Mouse (Mus musculus): ENCODE measurements around the gene Maip1. TPM values are rescaled to one million over a fixed set of nuclear protein-coding genes. Genes with fewer than 3 reads are reported as not detected.

Maip1 gene
- 19.6 and 20.1 TPM in 2 replicates for polyA plus RNA-seq (2014; fragmentation: Nextera tagmentation; extraction: Ambion mirVana)

- Histone ChIP-seq H3K4me3 (ENCODE audit: low read depth, low read length) (peak within 1 kb of the TSS; percentile 59), H3K4me2 (peak within 1 kb of the TSS; percentile 78), H3K27ac (ENCODE audit: low read depth, low read length) (peak within 1 kb of the TSS; percentile 78), H3K9ac (ENCODE audit: low read length) (peak within 1 kb of the TSS; percentile 77), H3K9me3 (ENCODE audit: control insufficient read depth, low read length) (no peaks in the 10 kb centered on the region), H3K36me3 (ENCODE audit: control insufficient read depth, insufficient read depth, low read length) (no peaks in the 10 kb centered on the region), H3K27me3 (ENCODE audit: control insufficient read depth, insufficient read depth, low read length) (no peaks in the 10 kb centered on the region), H3K4me1 (ENCODE audit: control insufficient read depth, insufficient read depth, low read length) (peaks cover 18% of the 10 kb centered on the region; the same call in 1 of the 2 replicates)
- under 1% methylated on average over 71 of the region's 72 CpGs for WGBS
- DNase-seq (ENCODE audit: low spot score, missing footprints) = peak; percentile 98
- ATAC-seq (ENCODE audit: low FRiP score) = peak; percentile 95
Observed at GRCm38 (mm10) chr1:57406187-57407151, at the start of gene Maip1, which contains the start of gene Tyw5. TSS of gene Maip1 (plus strand) at chr1:57406328. TSS of gene Tyw5 (minus strand) at chr1:57407101.

- Histone ChIP-seq H3K27me3 (ENCODE audit: control insufficient read depth, insufficient read depth, low read length) (no peaks in the 10 kb centered on the region), H3K36me3 (ENCODE audit: control insufficient read depth, insufficient read depth, low read length) (no peaks in the 10 kb centered on the region), H3K9me3 (ENCODE audit: control insufficient read depth, low read length) (no peaks in the 10 kb centered on the region), H3K4me1 (ENCODE audit: control insufficient read depth, insufficient read depth, low read length) (no peaks in the 10 kb centered on the region), H3K4me2 (no peak overlapping the region), H3K4me3 (ENCODE audit: low read depth, low read length) (no peak overlapping the region), H3K27ac (ENCODE audit: low read depth, low read length) (no peak overlapping the region), H3K9ac (ENCODE audit: low read length) (no peak overlapping the region)
- ATAC-seq (ENCODE audit: low FRiP score) = no peak
- 75% methylated on average over 5 of the region's 5 CpGs for WGBS
- no peak for DNase-seq (ENCODE audit: low spot score, missing footprints)
Observed at GRCm38 (mm10) chr1:57358546-57358945, 47.6 kb upstream of the Maip1 start.

- ATAC-seq (ENCODE audit: low FRiP score) = no peak
- H3K9ac ChIP-seq (ENCODE audit: low read length) = no peak overlapping the region
- no peak overlapping the region for H3K4me2 ChIP-seq
- H3K27ac ChIP-seq (ENCODE audit: low read depth, low read length) = no peak overlapping the region
- no peak for DNase-seq (ENCODE audit: low spot score, missing footprints)
- no peaks in the 10 kb centered on the region for H3K4me1 ChIP-seq (ENCODE audit: control insufficient read depth, insufficient read depth, low read length)
- no peaks in the 10 kb centered on the region for H3K9me3 ChIP-seq (ENCODE audit: control insufficient read depth, low read length)
- no peak overlapping the region for H3K4me3 ChIP-seq (ENCODE audit: low read depth, low read length)
- 92% methylated on average over 3 of the region's 3 CpGs for WGBS
- no peaks in the 10 kb centered on the region for H3K27me3 ChIP-seq (ENCODE audit: control insufficient read depth, insufficient read depth, low read length)
- no peaks in the 10 kb centered on the region for H3K36me3 ChIP-seq (ENCODE audit: control insufficient read depth, insufficient read depth, low read length)
Observed at GRCm38 (mm10) chr1:57367446-57367845, 38.7 kb upstream of the Maip1 start.

GRCm38 (mm10) chr1:57369111-57369510 lies 37.0 kb upstream of the Maip1 start:
- Histone ChIP-seq H3K4me1 (ENCODE audit: control insufficient read depth, insufficient read depth, low read length) (no peaks in the 10 kb centered on the region), H3K27me3 (ENCODE audit: control insufficient read depth, insufficient read depth, low read length) (no peaks in the 10 kb centered on the region), H3K4me2 (no peak overlapping the region), H3K9ac (ENCODE audit: low read length) (no peak overlapping the region), H3K36me3 (ENCODE audit: control insufficient read depth, insufficient read depth, low read length) (no peaks in the 10 kb centered on the region), H3K4me3 (ENCODE audit: low read depth, low read length) (no peak overlapping the region), H3K27ac (ENCODE audit: low read depth, low read length) (no peak overlapping the region), H3K9me3 (ENCODE audit: control insufficient read depth, low read length) (no peaks in the 10 kb centered on the region)
- no peak for ATAC-seq (ENCODE audit: low FRiP score)
- 89% methylated on average over 4 of the region's 4 CpGs for WGBS
- no peak for DNase-seq (ENCODE audit: low spot score, missing footprints)

- no peak overlapping the region for H3K4me2 ChIP-seq
- no peaks in the 10 kb centered on the region for H3K27me3 ChIP-seq (ENCODE audit: control insufficient read depth, insufficient read depth, low read length)
- H3K9me3 ChIP-seq (ENCODE audit: control insufficient read depth, low read length) = no peaks in the 10 kb centered on the region
- H3K27ac ChIP-seq (ENCODE audit: low read depth, low read length) = no peak overlapping the region
- no peak overlapping the region for H3K9ac ChIP-seq (ENCODE audit: low read length)
- no peaks in the 10 kb centered on the region for H3K4me1 ChIP-seq (ENCODE audit: control insufficient read depth, insufficient read depth, low read length)
- WGBS = 81% methylated on average over 4 of the region's 4 CpGs
- DNase-seq (ENCODE audit: low spot score, missing footprints) (no peak), ATAC-seq (ENCODE audit: low FRiP score) (no peak)
- H3K36me3 ChIP-seq (ENCODE audit: control insufficient read depth, insufficient read depth, low read length) = no peaks in the 10 kb centered on the region
- H3K4me3 ChIP-seq (ENCODE audit: low read depth, low read length) = no peak overlapping the region
Observed at GRCm38 (mm10) chr1:57370451-57370850, 35.7 kb upstream of the Maip1 start.

GRCm38 (mm10) chr1:57375276-57375675 lies 30.9 kb upstream of the Maip1 start:
- Histone ChIP-seq H3K4me1 (ENCODE audit: control insufficient read depth, insufficient read depth, low read length) (peaks cover 8% of the 10 kb centered on the region; the same call in 1 of the 2 replicates), H3K4me2 (no peak overlapping the region), H3K4me3 (ENCODE audit: low read depth, low read length) (no peak overlapping the region), H3K27ac (ENCODE audit: low read depth, low read length) (no peak overlapping the region), H3K9ac (ENCODE audit: low read length) (no peak overlapping the region), H3K27me3 (ENCODE audit: control insufficient read depth, insufficient read depth, low read length) (no peaks in the 10 kb centered on the region), H3K36me3 (ENCODE audit: control insufficient read depth, insufficient read depth, low read length) (no peaks in the 10 kb centered on the region), H3K9me3 (ENCODE audit: control insufficient read depth, low read length) (no peaks in the 10 kb centered on the region)
- 92% methylated on average over 2 of the region's 2 CpGs for WGBS
- DNase-seq (ENCODE audit: low spot score, missing footprints) (no peak), ATAC-seq (ENCODE audit: low FRiP score) (no peak)

- H3K9me3 ChIP-seq (ENCODE audit: control insufficient read depth, low read length) = no peaks in the 10 kb centered on the region
- H3K27me3 ChIP-seq (ENCODE audit: control insufficient read depth, insufficient read depth, low read length) = no peaks in the 10 kb centered on the region
- H3K4me3 ChIP-seq (ENCODE audit: low read depth, low read length) = peak overlapping the region; percentile 86; the same call in 1 of the 2 replicates
- peak overlapping the region; percentile 88; the same call in 1 of the 2 replicates for H3K9ac ChIP-seq (ENCODE audit: low read length)
- 71% methylated on average over 6 of the region's 6 CpGs for WGBS
- H3K4me1 ChIP-seq (ENCODE audit: control insufficient read depth, insufficient read depth, low read length) = peaks cover 8% of the 10 kb centered on the region; the same call in 1 of the 2 replicates
- peak overlapping the region; percentile 47 for H3K4me2 ChIP-seq
- DNase-seq (ENCODE audit: low spot score, missing footprints) = no peak
- no peak overlapping the region for H3K27ac ChIP-seq (ENCODE audit: low read depth, low read length)
- H3K36me3 ChIP-seq (ENCODE audit: control insufficient read depth, insufficient read depth, low read length) = no peaks in the 10 kb centered on the region
- no peak for ATAC-seq (ENCODE audit: low FRiP score)
Observed at GRCm38 (mm10) chr1:57376806-57377205, 29.3 kb upstream of the Maip1 start.

GRCm38 (mm10) chr1:57377376-57378341 lies 28.5 kb upstream of the Maip1 start, which contains the start of gene 1700066M21Rik:
TSS of gene 1700066M21Rik (plus strand) at chr1:57377620.
- peak within 1 kb of the TSS; percentile 30; the same call in 1 of the 2 replicates for H3K27ac ChIP-seq (ENCODE audit: low read depth, low read length)
- DNase-seq (ENCODE audit: low spot score, missing footprints) (peak; percentile 99), ATAC-seq (ENCODE audit: low FRiP score) (peak; percentile 98)
- H3K4me1 ChIP-seq (ENCODE audit: control insufficient read depth, insufficient read depth, low read length) = peaks cover 8% of the 10 kb centered on the region; the same call in 1 of the 2 replicates
- H3K27me3 ChIP-seq (ENCODE audit: control insufficient read depth, insufficient read depth, low read length) = no peaks in the 10 kb centered on the region
- no peaks in the 10 kb centered on the region for H3K9me3 ChIP-seq (ENCODE audit: control insufficient read depth, low read length)
- H3K36me3 ChIP-seq (ENCODE audit: control insufficient read depth, insufficient read depth, low read length) = no peaks in the 10 kb centered on the region
- peak within 1 kb of the TSS; percentile 82 for H3K4me2 ChIP-seq
- under 1% methylated on average over 81 of the region's 81 CpGs for WGBS
- H3K9ac ChIP-seq (ENCODE audit: low read length) = peak within 1 kb of the TSS; percentile 88
- H3K4me3 ChIP-seq (ENCODE audit: low read depth, low read length) = peak within 1 kb of the TSS; percentile 86
